ENCODE assay signal across 8 mouse cellular contexts in the genomic region with DNA sequence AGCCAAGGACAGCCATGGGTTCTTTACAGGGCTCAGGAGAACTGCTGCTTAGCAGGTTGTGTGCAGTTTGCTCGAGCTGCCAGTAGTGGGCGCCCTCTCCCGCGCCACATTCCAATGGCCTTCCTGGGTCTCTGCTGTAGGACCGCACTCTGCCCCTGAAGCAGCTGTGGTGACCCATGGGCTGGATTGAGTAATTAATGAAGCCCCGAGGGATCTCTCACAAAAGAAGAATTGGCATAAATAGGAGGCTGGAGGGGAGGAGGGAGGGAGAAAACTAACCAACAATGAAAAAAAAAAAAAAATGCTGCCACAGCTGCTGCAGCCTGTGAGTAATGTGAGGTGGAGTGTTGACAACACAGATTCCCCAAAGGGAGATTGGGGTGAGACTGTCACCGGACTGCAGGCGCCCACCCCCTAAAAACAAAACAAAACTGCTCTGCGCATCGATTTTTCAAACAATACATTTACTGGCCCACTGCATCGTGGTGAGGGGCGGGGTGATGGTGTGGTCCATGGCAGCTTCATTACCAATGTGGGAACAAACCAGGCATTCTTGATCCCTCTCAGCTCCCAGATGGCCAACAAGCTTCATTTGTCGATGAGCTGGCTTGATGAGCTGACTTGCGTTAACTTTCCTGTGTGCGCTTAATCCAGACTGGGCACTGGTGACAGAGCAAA. TPM values are rescaled to one million over a fixed set of nuclear protein-coding genes. Genes with fewer than 3 reads are reported as not detected.
A peak's percentile ranks its signal among the peaks of the same experiment; 100 is the strongest.
DNase-seq lines count a peak whose midpoint lies in the region; ATAC-seq and TF ChIP-seq lines count a peak whose summit lies in the region.

No protein-coding gene starts in this region.

- DNase-seq in kidney, adult 18-20 months = peak; percentile 15
- peak; percentile 61 for DNase-seq in MEL (ENCODE audit: low read depth, low spot score)
- DNase-seq in embryo, embryonic 10 days (ENCODE audit: low spot score) = peak; percentile 73
- peak; percentile 27 for DNase-seq in heart, adult 8-10 months (ENCODE audit: low spot score)
- no peak for DNase-seq in liver, embryonic 14.5 days (ENCODE audit: low read depth in 3 of 3, low spot score in 3 of 3)
- DNase-seq in natural killer cell, adult 2 months (ENCODE audit: low spot score in 2 of 2) = no peak

- no peaks in the 10 kb centered on the region for H3K79me2 ChIP-seq in MEL (ENCODE audit: control insufficient read depth, insufficient read depth, low read length, poor library complexity)

- no peaks in the 10 kb centered on the region for H3K36me3 ChIP-seq in kidney, embryonic 16.5 days (ENCODE audit: insufficient read depth, low read length)
- no peaks in the 10 kb centered on the region for H3K36me3 ChIP-seq in MEL (ENCODE audit: control insufficient read depth in 1 of 2, insufficient read depth in 2 of 2, low read length in 2 of 2)
- no peaks in the 10 kb centered on the region for H3K36me3 ChIP-seq in liver, embryonic 14.5 days (replicated peaks; ENCODE audit: control insufficient read depth, insufficient read depth, low read depth)
- no peaks in the 10 kb centered on the region for H3K36me3 ChIP-seq in neural tube, embryonic 13.5 days

- no peak overlapping the region for H3K4me3 ChIP-seq in kidney, embryonic 16.5 days (ENCODE audit: low read length)
- H3K4me3 ChIP-seq in MEL (ENCODE audit: control insufficient read depth in 1 of 2, insufficient read depth in 1 of 2, low read depth in 2 of 2, low read length in 2 of 2) = no peak overlapping the region
- no peak overlapping the region for H3K4me3 ChIP-seq in liver, embryonic 14.5 days (ENCODE audit: insufficient read depth in 1 of 2, low read depth in 2 of 2, low read length in 2 of 2)
- H3K4me3 ChIP-seq in neural tube, embryonic 13.5 days = no peak overlapping the region

- no peaks in the 10 kb centered on the region for H3K9me3 ChIP-seq in kidney, embryonic 16.5 days (ENCODE audit: low read length)
- H3K9me3 ChIP-seq in MEL (replicated peaks; ENCODE audit: insufficient read depth, low read length) = no peaks in the 10 kb centered on the region
- H3K9me3 ChIP-seq in liver, embryonic 14.5 days (ENCODE audit: control insufficient read depth, low read length) = no peaks in the 10 kb centered on the region
- no peaks in the 10 kb centered on the region for H3K9me3 ChIP-seq in neural tube, embryonic 13.5 days

- H3K4me2 ChIP-seq in kidney, embryonic 16.5 days (replicated peaks; ENCODE audit: low read depth, low read length) = no peak overlapping the region
- no peak overlapping the region for H3K4me2 ChIP-seq in liver, embryonic 14.5 days (ENCODE audit: low read depth)
- peak overlapping the region; percentile 15 for H3K4me2 ChIP-seq in neural tube, embryonic 13.5 days

- TF ChIP-seq CTCF in MEL (IDR thresholded peaks at IDR 0.05 in 2 of 3, conservative IDR thresholded peaks at IDR 0.05 in 1 of 3; ENCODE audit: control insufficient read depth in 1 of 3, insufficient read depth in 1 of 3, low read depth in 2 of 3, low read length in 3 of 3, poor library complexity in 1 of 3, severe bottlenecking in 1 of 3) = peak; percentile 90 to 98 (median 98)
- peak; percentile 89 for TF ChIP-seq CTCF in liver, embryonic 14.5 days (IDR thresholded peaks at IDR 0.05; ENCODE audit: low read depth)

- no peak overlapping the region for H3K27ac ChIP-seq in kidney, embryonic 16.5 days (ENCODE audit: low read length)
- H3K27ac ChIP-seq in MEL (ENCODE audit: control insufficient read depth, low read depth, low read length) = no peak overlapping the region
- H3K27ac ChIP-seq in liver, embryonic 14.5 days = no peak overlapping the region
- H3K27ac ChIP-seq in neural tube, embryonic 13.5 days (replicated peaks) = no peak overlapping the region

- WGBS in kidney, embryonic 16.5 days = 54% methylated on average over 15 of the region's 15 CpGs
- WGBS in liver, embryonic 14.5 days (ENCODE audit: insufficient replicate concordance) = 49% methylated on average over 15 of the region's 15 CpGs
- WGBS in neural tube, embryonic 13.5 days = 28% methylated on average over 15 of the region's 15 CpGs

- ATAC-seq in kidney, embryonic 16.5 days (ENCODE audit: low FRiP score, low TSS enrichment) = no peak
- no peak for ATAC-seq in liver, embryonic 14.5 days (ENCODE audit: insufficient read depth)
- ATAC-seq in neural tube, embryonic 13.5 days (ENCODE audit: low read depth) = peak; percentile 70

- no peak for TF ChIP-seq POLR2A in MEL (IDR thresholded peaks at IDR 0.05; ENCODE audit: control insufficient read depth in 1 of 2, insufficient read depth in 1 of 2, low read depth in 1 of 2, low read length in 2 of 2, poor library complexity in 1 of 2)

- H3K9ac ChIP-seq in kidney, embryonic 16.5 days (replicated peaks; ENCODE audit: low read length) = no peak overlapping the region
- no peak overlapping the region for H3K9ac ChIP-seq in MEL (ENCODE audit: control insufficient read depth, low read depth, low read length, poor library complexity, severe bottlenecking)
- H3K9ac ChIP-seq in liver, embryonic 14.5 days (replicated peaks) = no peak overlapping the region
- no peak overlapping the region for H3K9ac ChIP-seq in neural tube, embryonic 13.5 days

- no peaks in the 10 kb centered on the region for H3K4me1 ChIP-seq in kidney, embryonic 16.5 days (ENCODE audit: insufficient read depth, low read length)
- no peaks in the 10 kb centered on the region for H3K4me1 ChIP-seq in MEL (ENCODE audit: control insufficient read depth in 1 of 2, insufficient read depth in 2 of 2, low read length in 2 of 2)
- H3K4me1 ChIP-seq in liver, embryonic 14.5 days (replicated peaks; ENCODE audit: control insufficient read depth in 2 of 2, insufficient read depth in 2 of 2, low read length in 1 of 2) = no peaks in the 10 kb centered on the region
- H3K4me1 ChIP-seq in neural tube, embryonic 13.5 days (replicated peaks) = no peaks in the 10 kb centered on the region

- TF ChIP-seq RAD21 in MEL (IDR thresholded peaks at IDR 0.05; ENCODE audit: low read depth, low read length) = peak; percentile 84

- no peaks in the 10 kb centered on the region for H3K27me3 ChIP-seq in kidney, embryonic 16.5 days (ENCODE audit: insufficient read depth, low read length)
- peaks cover 0 to 2% of the 10 kb centered on the region in 2 experiments; a peak in 1 of 4 replicates for H3K27me3 ChIP-seq in MEL (ENCODE audit: control insufficient read depth in 1 of 2, insufficient read depth in 2 of 2, low read length in 2 of 2)
- no peaks in the 10 kb centered on the region; the same call in 1 of the 2 replicates for H3K27me3 ChIP-seq in liver, embryonic 14.5 days (ENCODE audit: control insufficient read depth, insufficient read depth, low read length)
- no peaks in the 10 kb centered on the region for H3K27me3 ChIP-seq in neural tube, embryonic 13.5 days

- no peak for TF ChIP-seq EP300 in MEL (IDR thresholded peaks at IDR 0.05; ENCODE audit: low read depth in 1 of 2, low read length in 2 of 2)
- TF ChIP-seq EP300 in liver, embryonic 14.5 days (IDR thresholded peaks at IDR 0.05; ENCODE audit: low read depth) = no peak

TF ChIP-seq in MEL, 35 proteins besides CTCF, POLR2A, EP300 and RAD21:
- TF ChIP-seq ZC3H11A (IDR thresholded peaks at IDR 0.05; ENCODE audit: low read depth, low read length) (peak; percentile 71), TBP (IDR thresholded peaks at IDR 0.05; ENCODE audit: low read depth, low read length) (no peak), SMC3 (IDR thresholded peaks at IDR 0.05; ENCODE audit: low read depth, low read length) (peak; percentile 87), POLR2AphosphoS2 (IDR thresholded peaks at IDR 0.05; ENCODE audit: low read length) (no peak), SIN3A (IDR thresholded peaks at IDR 0.05; ENCODE audit: low read length) (0 out of 2 replicates have a peak, but pooled peaks have one; percentile 27), ZNF384 (IDR thresholded peaks at IDR 0.05; ENCODE audit: low read depth, low read length) (peak; percentile 62)

RNA-seq across cellular contexts. Expression of a gene that starts 25.8 kb away (rescaled TPM):
- 84.8 and 94.7 TPM in 2 replicates for polyA plus RNA-seq in kidney, embryonic 16.5 days (2015; fragmentation: Nextera tagmentation; extraction: Ambion mirVana)
- 8.1 and 9.3 TPM in 2 replicates for total RNA-seq in MEL (2012; rRNA removed)
- 10 to 100 TPM in 1 of 2 experiments, not detected in 1; 15.9 TPM for polyA plus RNA-seq in MEL (2012; ENCODE audit: insufficient read depth in 1 of 2, insufficient read length in 2 of 2, low read depth in 1 of 2, low replicate concordance in 2 of 2, missing spikeins in 1 of 2)
- 10 to 100 TPM; 27.4 to 65.8 (median 39.3) TPM for total RNA-seq in heart, adult 8-10 months (2022)
- 8.1 and 8.8 TPM in 2 replicates for polyA plus RNA-seq in liver, embryonic 14.5 days (2012; rRNA removed)
- polyA plus RNA-seq in liver, embryonic 14.5 days (2014; fragmentation: Nextera tagmentation; extraction: Ambion mirVana) = 11.8 and 12.4 TPM in 2 replicates
- polyA plus RNA-seq in neural tube, embryonic 13.5 days (2015; fragmentation: Nextera tagmentation; extraction: Ambion mirVana) = 51.4 and 53.3 TPM in 2 replicates

RNA-seq across cellular contexts. Expression of a gene that starts 46.8 kb away (rescaled TPM):
- polyA plus RNA-seq in kidney, embryonic 16.5 days (2015; fragmentation: Nextera tagmentation; extraction: Ambion mirVana) = not detected in 2 replicates
- not detected in 2 replicates for total RNA-seq in MEL (2012; rRNA removed)
- under 1 TPM in 1 of 2 experiments, not detected in 1; 0.26 TPM for polyA plus RNA-seq in MEL (2012; ENCODE audit: insufficient read depth in 1 of 2, insufficient read length in 2 of 2, low read depth in 1 of 2, low replicate concordance in 2 of 2, missing spikeins in 1 of 2)
- under 1 TPM in 1 of 4 experiments, not detected in 3; 0.16 TPM for total RNA-seq in heart, adult 8-10 months (2022)
- polyA plus RNA-seq in liver, embryonic 14.5 days (2012; rRNA removed) = not detected in 2 replicates
- polyA plus RNA-seq in liver, embryonic 14.5 days (2014; fragmentation: Nextera tagmentation; extraction: Ambion mirVana) = not detected in 2 replicates
- 0.15 TPM in 1 of 2 replicates, not detected in the other for polyA plus RNA-seq in neural tube, embryonic 13.5 days (2015; fragmentation: Nextera tagmentation; extraction: Ambion mirVana)

Comparison
In these comparisons a context has a peak if more than half of its experiments do, and no peak if none do; other contexts are left out.
1. DNase-seq: peak in kidney, adult 18-20 months (single experiment), MEL (single experiment), embryo, embryonic 10 days (single experiment) and heart, adult 8-10 months (single experiment); none in liver, embryonic 14.5 days (0 of 3) and natural killer cell, adult 2 months (0 of 2).